Mouse (Mus musculus): ENCODE results near the gene Zscan4b.
"Not testable (repeated sequence)": the region's sequence is repeated elsewhere in the genome, so short reads cannot be mapped to it uniquely, and the experiment has no call there.

The Zscan4b gene

GRCm38 (mm10) chr7:10904950-10905349 lies at the start of gene Zscan4b:
Zscan4b (minus strand) TSS chr7:10905050.
- DNase-seq = not testable (repeated sequence)
